Mouse (Mus musculus): ENCODE measurements around the gene Nectin3. TPM values are rescaled to one million over a fixed set of nuclear protein-coding genes. Genes with fewer than 3 reads are reported as not detected.
A peak's percentile ranks its signal among the peaks of the same experiment; 100 is the strongest.

Nectin3 gene
- polyA plus RNA-seq, 1 experiment from 2014 or later: 43.6 TPM

- Histone ChIP-seq H3K4me3 (replicated peaks) (peak overlapping the region; percentile 92), H3K4me1 (replicated peaks) (no peaks in the 10 kb centered on the region; the same call in 1 of the 2 replicates), H3K36me3 (no peaks in the 10 kb centered on the region), H3K4me2 (replicated peaks) (peak overlapping the region; percentile 75), H3K9ac (peak overlapping the region; percentile 90), H3K9me3 (no peaks in the 10 kb centered on the region), H3K27me3 (replicated peaks) (no peaks in the 10 kb centered on the region), H3K27ac (peak overlapping the region; percentile 98)
- under 1% methylated on average over 63 of the region's 78 CpGs for WGBS
- peak; percentile 96 for ATAC-seq
Measured at GRCm38 (mm10) chr16:46496889-46497685, 1.2 kb downstream of the Nectin3 start.

- peak overlapping the region; percentile 98 for H3K27ac ChIP-seq
- H3K27me3 ChIP-seq (replicated peaks): no peaks in the 10 kb centered on the region
- under 1% methylated on average over 92 of the region's 96 CpGs for WGBS
- H3K4me3 ChIP-seq (replicated peaks): peak overlapping the region; percentile 92
- no peaks in the 10 kb centered on the region for H3K36me3 ChIP-seq
- no peaks in the 10 kb centered on the region; the same call in 1 of the 2 replicates for H3K4me1 ChIP-seq (replicated peaks)
- H3K9ac ChIP-seq: peak overlapping the region; percentile 90
- no peaks in the 10 kb centered on the region for H3K9me3 ChIP-seq
- ATAC-seq: peak; percentile 55
- H3K4me2 ChIP-seq (replicated peaks): peak overlapping the region; percentile 75
Measured at GRCm38 (mm10) chr16:46496031-46496868, 2.1 kb downstream of the Nectin3 start.

GRCm38 (mm10) chr16:46495201-46495600, 3.1 kb downstream of the Nectin3 start:
- no peak for ATAC-seq
- H3K9ac ChIP-seq: 0 out of 2 replicates have a peak overlapping the region, but pooled peaks have one; percentile 20
- WGBS: 16% methylated on average over 3 of the region's 3 CpGs
- H3K4me1 ChIP-seq (replicated peaks): no peaks in the 10 kb centered on the region; the same call in 1 of the 2 replicates
- H3K27me3 ChIP-seq (replicated peaks): no peaks in the 10 kb centered on the region
- H3K4me3 ChIP-seq (replicated peaks): peak overlapping the region; percentile 92
- no peak overlapping the region for H3K27ac ChIP-seq
- no peaks in the 10 kb centered on the region for H3K9me3 ChIP-seq
- no peaks in the 10 kb centered on the region for H3K36me3 ChIP-seq
- H3K4me2 ChIP-seq (replicated peaks): peak overlapping the region; percentile 75

GRCm38 (mm10) chr16:46487436-46488097, 10.8 kb downstream of the Nectin3 start:
- ATAC-seq: peak; percentile 73
- Histone ChIP-seq H3K27me3 (replicated peaks) (no peaks in the 10 kb centered on the region), H3K4me2 (replicated peaks) (no peak overlapping the region), H3K9ac (no peak overlapping the region), H3K4me1 (replicated peaks) (no peaks in the 10 kb centered on the region), H3K9me3 (no peaks in the 10 kb centered on the region), H3K4me3 (replicated peaks) (no peak overlapping the region), H3K27ac (no peak overlapping the region), H3K36me3 (no peaks in the 10 kb centered on the region)
- WGBS: 55% methylated on average over 3 of the region's 3 CpGs

- WGBS: 38% methylated on average over 3 of the region's 3 CpGs
- H3K9me3 ChIP-seq: no peaks in the 10 kb centered on the region
- H3K27me3 ChIP-seq (replicated peaks): no peaks in the 10 kb centered on the region
- no peak overlapping the region for H3K4me3 ChIP-seq (replicated peaks)
- no peak overlapping the region for H3K9ac ChIP-seq
- H3K27ac ChIP-seq: no peak overlapping the region
- no peaks in the 10 kb centered on the region for H3K36me3 ChIP-seq
- H3K4me1 ChIP-seq (replicated peaks): no peaks in the 10 kb centered on the region; the same call in 1 of the 2 replicates
- no peak overlapping the region for H3K4me2 ChIP-seq (replicated peaks)
- ATAC-seq: no peak
Measured at GRCm38 (mm10) chr16:46477336-46477735, 21.0 kb downstream of the Nectin3 start.

GRCm38 (mm10) chr16:46451421-46451820, 46.9 kb downstream of the Nectin3 start:
- WGBS: 58% methylated on average over 3 of the region's 3 CpGs
- H3K9ac ChIP-seq: no peak overlapping the region
- H3K4me3 ChIP-seq (replicated peaks): no peak overlapping the region
- ATAC-seq: no peak
- no peak overlapping the region for H3K27ac ChIP-seq
- H3K36me3 ChIP-seq: peaks cover 7% of the 10 kb centered on the region; the same call in 1 of the 2 replicates
- no peaks in the 10 kb centered on the region for H3K9me3 ChIP-seq
- no peak overlapping the region for H3K4me2 ChIP-seq (replicated peaks)
- H3K27me3 ChIP-seq (replicated peaks): no peaks in the 10 kb centered on the region
- H3K4me1 ChIP-seq (replicated peaks): no peaks in the 10 kb centered on the region

- H3K36me3 ChIP-seq: peaks cover 5% of the 10 kb centered on the region; the same call in 1 of the 2 replicates
- H3K27me3 ChIP-seq (replicated peaks): no peaks in the 10 kb centered on the region
- no peak overlapping the region for H3K27ac ChIP-seq
- no peaks in the 10 kb centered on the region for H3K9me3 ChIP-seq
- ATAC-seq: no peak
- 95% methylated on average over 6 of the region's 6 CpGs for WGBS
- no peaks in the 10 kb centered on the region for H3K4me1 ChIP-seq (replicated peaks)
- no peak overlapping the region for H3K4me2 ChIP-seq (replicated peaks)
- H3K9ac ChIP-seq: no peak overlapping the region
- no peak overlapping the region for H3K4me3 ChIP-seq (replicated peaks)
Measured at GRCm38 (mm10) chr16:46449013-46449412, 49.3 kb downstream of the Nectin3 start.

GRCm38 (mm10) chr16:46431317-46431716, 67.0 kb downstream of the Nectin3 start:
- H3K9ac ChIP-seq: no peak overlapping the region
- H3K36me3 ChIP-seq: peaks cover 3% of the 10 kb centered on the region; the same call in 1 of the 2 replicates
- no peak for ATAC-seq
- WGBS: 82% methylated on average over 5 of the region's 5 CpGs
- H3K4me1 ChIP-seq (replicated peaks): no peaks in the 10 kb centered on the region
- H3K4me3 ChIP-seq (replicated peaks): no peak overlapping the region
- H3K9me3 ChIP-seq: no peaks in the 10 kb centered on the region
- H3K27ac ChIP-seq: no peak overlapping the region
- H3K27me3 ChIP-seq (replicated peaks): no peaks in the 10 kb centered on the region
- H3K4me2 ChIP-seq (replicated peaks): no peak overlapping the region

- no peak for ATAC-seq
- Histone ChIP-seq H3K9ac (no peak overlapping the region), H3K4me1 (replicated peaks) (no peaks in the 10 kb centered on the region), H3K4me3 (replicated peaks) (no peak overlapping the region), H3K36me3 (0 out of 2 replicates have a peak, but pooled peaks cover 7% of the 10 kb centered on the region), H3K27ac (no peak overlapping the region), H3K4me2 (replicated peaks) (no peak overlapping the region), H3K9me3 (no peaks in the 10 kb centered on the region), H3K27me3 (replicated peaks) (no peaks in the 10 kb centered on the region)
- WGBS: 84% methylated on average over 3 of the region's 3 CpGs
Measured at GRCm38 (mm10) chr16:46416177-46416576, 82.1 kb downstream of the Nectin3 start.

GRCm38 (mm10) chr16:46410739-46411057, 87.6 kb downstream of the Nectin3 start:
- Histone ChIP-seq H3K4me1 (replicated peaks) (no peaks in the 10 kb centered on the region), H3K4me3 (replicated peaks) (no peak overlapping the region), H3K27me3 (replicated peaks) (no peaks in the 10 kb centered on the region), H3K27ac (no peak overlapping the region), H3K9me3 (no peaks in the 10 kb centered on the region), H3K36me3 (0 out of 2 replicates have a peak, but pooled peaks cover 4% of the 10 kb centered on the region), H3K9ac (no peak overlapping the region), H3K4me2 (replicated peaks) (no peak overlapping the region)
- WGBS: 85% methylated on average over 3 of the region's 3 CpGs
- ATAC-seq: no peak

GRCm38 (mm10) chr16:46410053-46410738, 88.1 kb downstream of the Nectin3 start:
- no peaks in the 10 kb centered on the region for H3K9me3 ChIP-seq
- no peak overlapping the region for H3K4me2 ChIP-seq (replicated peaks)
- no peak overlapping the region for H3K4me3 ChIP-seq (replicated peaks)
- ATAC-seq: no peak
- 86% methylated on average over 6 of the region's 6 CpGs for WGBS
- no peak overlapping the region for H3K27ac ChIP-seq
- H3K27me3 ChIP-seq (replicated peaks): no peaks in the 10 kb centered on the region
- H3K9ac ChIP-seq: no peak overlapping the region
- H3K36me3 ChIP-seq: 0 out of 2 replicates have a peak, but pooled peaks cover 4% of the 10 kb centered on the region
- no peaks in the 10 kb centered on the region for H3K4me1 ChIP-seq (replicated peaks)
